Mouse (Mus musculus) midbrain, postnatal 0 days (tissue): ENCODE data around the gene Hjurp. TPM values are rescaled to one million over a fixed set of nuclear protein-coding genes. Genes with fewer than 3 reads are reported as not detected.

Experiments used
- ATAC-seq: fragments of 200-750 bp; cut with Nextera tagmentation; 2 replicates; pipeline ENCODE4 v1.8.0; 2017; ENCODE audit warnings: moderate number of reproducible peaks, mild to moderate bottlenecking, moderate TSS enrichment, moderate library complexity; ENCODE audit not compliant: low FRiP score
- DNase-seq: peaks from one replicate; pipeline ENCODE4 v3.0.0-alpha.2; 2015; ENCODE audit warnings: low spot score
- H3K27ac ChIP-seq: fragments of 300-500 bp; sonication (generic); 2 replicates; pipeline ENCODE4 v1.5.1; 2014; ENCODE audit warnings: low read depth, mild to moderate bottlenecking, low read length, mixed read lengths
- H3K27me3 ChIP-seq: fragments of 300-500 bp; sonication (generic); 2 replicates; pipeline ENCODE4 v1.6.1; 2014; ENCODE audit warnings: low read length, control low read depth, mixed read lengths; ENCODE audit not compliant: insufficient read depth
- H3K36me3 ChIP-seq: fragments of 300-500 bp; sonication (generic); 2 replicates; pipeline ENCODE4 v1.6.1; 2014; ENCODE audit warnings: low read length, control low read depth, mixed read lengths; ENCODE audit not compliant: insufficient read depth
- H3K4me1 ChIP-seq: fragments of 300-500 bp; sonication (generic); 2 replicates; pipeline ENCODE4 v1.6.1; 2014; ENCODE audit warnings: mild to moderate bottlenecking, control low read depth, antibody characterized with exemption, low read length, mixed read lengths; ENCODE audit not compliant: insufficient read depth
- H3K4me2 ChIP-seq: fragments of 300-500 bp; sonication (generic); 2 replicates; pipeline ENCODE4 v1.6.1; 2014; ENCODE audit warnings: low read depth, mild to moderate bottlenecking, low read length, mixed read lengths; ENCODE audit not compliant: poor library complexity, severe bottlenecking
- H3K4me3 ChIP-seq: fragments of 300-500 bp; sonication (generic); 2 replicates; pipeline ENCODE4 v1.5.1; 2014; ENCODE audit warnings: low read depth, mild to moderate bottlenecking, low read length, moderate library complexity
- H3K9ac ChIP-seq: fragments of 300-500 bp; sonication (generic); replicated peaks from 2 replicates; pipeline ENCODE4 v1.6.1; 2014; ENCODE audit warnings: mild to moderate bottlenecking, low read length, moderate library complexity, mixed read lengths; ENCODE audit not compliant: poor library complexity, severe bottlenecking
- H3K9me3 ChIP-seq: fragments of 300-500 bp; sonication (generic); 2 replicates; pipeline ENCODE4 v1.6.1; 2016; ENCODE audit warnings: low read length, control low read depth
- CTCF ChIP-seq: IDR thresholded peaks from 2 replicates; pipeline ENCODE4 v1.5.1; 2016; ENCODE audit warnings: antibody characterized with exemption, mild to moderate bottlenecking
- WGBS: fragments of 180-500 bp; shearing (Covaris S2); extraction: QIAGEN DNeasy Blood & Tissue Kit; methylation state at CpG from one replicate; pipeline ENCODE4 v1.1.7; 2014; 5-methylcytosine and 5-hydroxymethylcytosine counted together
- polyA plus RNA-seq: library from polyadenylated mRNA; unstranded; fragments of >200 nt; fragmentation: Nextera tagmentation; extraction: Ambion mirVana; gene quantifications from 2 replicates; pipeline ENCODE4 v1.2.1, GENCODE M21; 2015
- total RNA-seq: library from RNA; depleted of rRNA; stranded (reverse); fragments of >200 nt; gene quantifications from 2 replicates; pipeline ENCODE4 v1.2.3, GENCODE M21; 2014

The Hjurp gene
- total and polyA plus RNA-seq, 2 experiments from 2014 or later = 45.9 to 88.0 TPM

GRCm38 (mm10) chr1:88257681-88258080 is 19.8 kb downstream of the Hjurp start:
- H3K9me3 ChIP-seq = peaks cover 62% of the 10 kb centered on the region
- no peaks in the 10 kb centered on the region for H3K4me1 ChIP-seq
- 82% methylated on average over 6 of the region's 6 CpGs for WGBS
- no peaks in the 10 kb centered on the region for H3K27me3 ChIP-seq
- DNase-seq = no peak
- H3K9ac ChIP-seq = no peak overlapping the region
- no peak for TF ChIP-seq CTCF
- no peak overlapping the region for H3K4me2 ChIP-seq
- peaks cover 36% of the 10 kb centered on the region for H3K36me3 ChIP-seq
- H3K4me3 ChIP-seq = no peak overlapping the region
- H3K27ac ChIP-seq = no peak overlapping the region
- ATAC-seq = no peak

- TF ChIP-seq CTCF = no peak
Observed at GRCm38 (mm10) chr1:88256886-88257663, 20.4 kb downstream of the Hjurp start.

GRCm38 (mm10) chr1:88255989-88256754 is 21.3 kb downstream of the Hjurp start:
- Histone ChIP-seq H3K27me3 (no peaks in the 10 kb centered on the region), H3K4me2 (no peak overlapping the region), H3K27ac (no peak overlapping the region), H3K4me1 (no peaks in the 10 kb centered on the region), H3K36me3 (peaks cover 20% of the 10 kb centered on the region), H3K9ac (no peak overlapping the region), H3K9me3 (peaks cover 74% of the 10 kb centered on the region), H3K4me3 (no peak overlapping the region)
- ATAC-seq (no peak), DNase-seq (no peak)
- no peak for TF ChIP-seq CTCF
- WGBS = 80% methylated on average over 13 of the region's 13 CpGs

More at GRCm38 (mm10) chr1:88256886-88257663, 20.4 kb downstream of the Hjurp start:
- Histone ChIP-seq H3K36me3 (peaks cover 30% of the 10 kb centered on the region), H3K9ac (no peak overlapping the region), H3K4me3 (no peak overlapping the region), H3K4me1 (no peaks in the 10 kb centered on the region), H3K9me3 (peaks cover 68% of the 10 kb centered on the region), H3K27ac (no peak overlapping the region), H3K27me3 (no peaks in the 10 kb centered on the region), H3K4me2 (no peak overlapping the region)
- ATAC-seq (no peak), DNase-seq (no peak)
- WGBS = 80% methylated on average over 10 of the region's 10 CpGs

GRCm38 (mm10) chr1:88255466-88255857 is 22.0 kb downstream of the Hjurp start:
- Histone ChIP-seq H3K4me2 (no peak overlapping the region), H3K9ac (no peak overlapping the region), H3K36me3 (peaks cover 13% of the 10 kb centered on the region), H3K4me1 (no peaks in the 10 kb centered on the region), H3K27ac (no peak overlapping the region), H3K4me3 (no peak overlapping the region), H3K27me3 (no peaks in the 10 kb centered on the region), H3K9me3 (peaks cover 82% of the 10 kb centered on the region)
- DNase-seq (no peak), ATAC-seq (no peak)
- WGBS = 60% methylated on average over 2 of the region's 2 CpGs
- TF ChIP-seq CTCF = no peak

GRCm38 (mm10) chr1:88254793-88255465 is 22.5 kb downstream of the Hjurp start:
- WGBS = 88% methylated on average over 12 of the region's 12 CpGs
- Histone ChIP-seq H3K27ac (no peak overlapping the region), H3K9me3 (peaks cover 83% of the 10 kb centered on the region), H3K27me3 (no peaks in the 10 kb centered on the region), H3K4me1 (no peaks in the 10 kb centered on the region), H3K4me2 (no peak overlapping the region), H3K36me3 (peaks cover 8% of the 10 kb centered on the region), H3K9ac (no peak overlapping the region), H3K4me3 (no peak overlapping the region)
- ATAC-seq (no peak), DNase-seq (peak; percentile 75)
- no peak for TF ChIP-seq CTCF
